Mouse (Mus musculus) bone marrow macrophage, adult 2 months (primary cell): ENCODE measurements at regions not wholly inside any gene's neighbourhood (a gene's known extent, or its start where the extent isn't known, plus 50 kb on each side); places are given as distances from the start of the nearest gene placed in this dataset.

Experiments
- CTCF ChIP-seq: IDR thresholded peaks from 2 replicates; pipeline ENCODE4 v1.5.1; 2012; ENCODE audit warnings: low read depth, mild to moderate bottlenecking, low read length, moderate library complexity
- POLR2A ChIP-seq: IDR thresholded peaks from 2 replicates; pipeline ENCODE4 v1.6.1; 2012; ENCODE audit warnings: mild to moderate bottlenecking, low read depth, low read length, borderline replicate concordance

- TF ChIP-seq CTCF (no peak), POLR2A (no peak)
These were observed 142.1 kb upstream of the Rbbp6 start for GRCm38 (mm10) chr7:122823429-122823828.
